Mouse (Mus musculus): ENCODE measurements around the gene Dlx6.

DNA sequence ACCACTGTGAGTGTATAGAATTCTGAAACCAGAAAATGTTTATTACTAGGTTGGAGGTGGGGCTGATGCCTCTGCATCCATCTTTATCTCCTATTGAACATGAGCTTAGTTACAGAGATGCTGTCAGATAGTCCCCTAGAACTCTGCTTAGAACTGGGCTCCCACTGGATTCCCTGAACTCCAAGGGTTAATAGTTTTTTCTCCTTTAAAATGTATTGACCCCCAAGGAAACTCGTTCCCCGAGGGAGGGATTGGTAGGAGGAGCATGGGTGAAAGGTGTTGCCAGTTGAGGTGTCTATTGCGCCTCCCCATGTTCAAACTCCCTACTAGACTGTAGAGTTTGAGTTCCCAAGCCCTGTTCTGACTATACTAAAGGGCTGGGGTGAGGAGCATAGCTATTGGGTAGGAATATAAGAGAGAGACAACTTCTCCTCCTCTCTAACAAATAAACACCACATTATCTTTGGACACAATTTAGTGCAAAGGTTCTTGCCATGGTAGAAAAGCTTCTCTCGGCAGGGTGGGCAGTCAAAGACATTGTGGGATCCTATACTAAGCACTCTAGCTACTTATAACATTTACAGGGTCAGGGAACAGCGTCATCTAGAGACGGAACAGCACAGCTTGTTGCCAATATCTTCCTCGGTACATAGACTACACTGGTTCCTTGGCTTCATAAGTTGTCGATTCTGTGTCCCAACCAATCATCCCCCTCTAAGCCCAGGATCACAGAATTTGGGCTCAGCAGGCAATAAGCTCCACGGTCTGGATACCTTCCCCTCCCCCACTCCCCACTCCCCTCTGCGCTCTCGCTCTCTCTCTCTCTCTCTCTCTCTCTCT, 7.0 kb downstream of the Dlx6 start:
- TF ChIP-seq HCFC1 (IDR thresholded peaks at IDR 0.05; ENCODE audit: borderline replicate concordance, insufficient read depth, low read length) = no peak
- TF ChIP-seq CHD2 (IDR thresholded peaks at IDR 0.05; ENCODE audit: low read depth, low read length) = no peak
- no peak for TF ChIP-seq ZC3H11A (IDR thresholded peaks at IDR 0.05; ENCODE audit: borderline replicate concordance, low read depth, low read length)
